Mouse (Mus musculus) urinary bladder, postnatal 36 days (tissue): ENCODE measurements around the gene Rbm20.
"Not testable (repeated sequence)": the region's sequence is repeated elsewhere in the genome, so short reads cannot be mapped to it uniquely, and the experiment has no call there.

ENCODE experiments used
- DNase-seq, 2 experiments: peaks; one replicate each; pipeline ENCODE4 v3.0.0; 2022; ENCODE audit warnings: low spot score in 2 of 2, mixed read lengths in 1 of 2

Rbm20 gene

GRCm38 (mm10) chr19:53676718-53677634 lies at the start of gene Rbm20:
Gene Rbm20 (plus strand): TSS chr19:53677306.
- DNase-seq, result peak in 1 of 2 experiments; percentile 3

GRCm38 (mm10) chr19:53638041-53638440 lies 39.1 kb upstream of the Rbm20 start:
- DNase-seq, result no peak

GRCm38 (mm10) chr19:53638727-53639126 lies 38.4 kb upstream of the Rbm20 start:
- no peak for DNase-seq

- no peak for DNase-seq
Observed at GRCm38 (mm10) chr19:53644020-53644595, 33.0 kb upstream of the Rbm20 start.

- no peak for DNase-seq
Observed at GRCm38 (mm10) chr19:53647301-53647700, 29.8 kb upstream of the Rbm20 start.

- DNase-seq, result no peak
Observed at GRCm38 (mm10) chr19:53648056-53648455, 29.1 kb upstream of the Rbm20 start.

- peak; percentile 49 to 59 for DNase-seq
Observed at GRCm38 (mm10) chr19:53648802-53649236, 28.3 kb upstream of the Rbm20 start.

GRCm38 (mm10) chr19:53649361-53649760 lies 27.7 kb upstream of the Rbm20 start:
- no peak for DNase-seq

GRCm38 (mm10) chr19:53649802-53650201 lies 27.3 kb upstream of the Rbm20 start:
- no peak for DNase-seq

- DNase-seq, result no peak
Observed at GRCm38 (mm10) chr19:53650921-53651320, 26.2 kb upstream of the Rbm20 start.

GRCm38 (mm10) chr19:53652267-53652666 lies 24.8 kb upstream of the Rbm20 start:
- no peak for DNase-seq

GRCm38 (mm10) chr19:53653624-53654467 lies 23.3 kb upstream of the Rbm20 start:
- DNase-seq, result peak in 1 of 2 experiments; percentile 33

GRCm38 (mm10) chr19:53656443-53656842 lies 20.7 kb upstream of the Rbm20 start:
- DNase-seq, result not testable (repeated sequence)

- no peak for DNase-seq
Observed at GRCm38 (mm10) chr19:53657437-53657836, 19.7 kb upstream of the Rbm20 start.

GRCm38 (mm10) chr19:53660722-53661420 lies 16.2 kb upstream of the Rbm20 start:
- DNase-seq, result no peak

GRCm38 (mm10) chr19:53661938-53662722 lies 15.0 kb upstream of the Rbm20 start:
- no peak for DNase-seq

- DNase-seq, result no peak
Observed at GRCm38 (mm10) chr19:53664831-53665230, 12.3 kb upstream of the Rbm20 start.

- no peak for DNase-seq
Observed at GRCm38 (mm10) chr19:53665391-53665790, 11.7 kb upstream of the Rbm20 start.

- no peak for DNase-seq
Observed at GRCm38 (mm10) chr19:53666708-53667107, 10.4 kb upstream of the Rbm20 start.

- DNase-seq, result no peak
Observed at GRCm38 (mm10) chr19:53668821-53669220, 8.3 kb upstream of the Rbm20 start.
